Mouse (Mus musculus) layer of hippocampus, adult 8-10 months (tissue): ENCODE measurements around the gene Kctd20. TPM values are rescaled to one million over a fixed set of nuclear protein-coding genes. Genes with fewer than 3 reads are reported as not detected.
A peak's percentile ranks its signal among the peaks of the same experiment; 100 is the strongest.

ENCODE experiments used
- DNase-seq, 2 experiments: peaks; one replicate each; pipeline ENCODE4 v3.0.0; 2022; ENCODE audit warnings: low spot score in 2 of 2
- total RNA-seq, 4 experiments: library from RNA; stranded (reverse); gene quantifications; 2 replicates each; pipeline ENCODE4 v1.2.4; 2022

Kctd20 gene
- total RNA-seq = 10 to 100 TPM; 56.0 to 80.0 (median 62.1) TPM

DNA sequence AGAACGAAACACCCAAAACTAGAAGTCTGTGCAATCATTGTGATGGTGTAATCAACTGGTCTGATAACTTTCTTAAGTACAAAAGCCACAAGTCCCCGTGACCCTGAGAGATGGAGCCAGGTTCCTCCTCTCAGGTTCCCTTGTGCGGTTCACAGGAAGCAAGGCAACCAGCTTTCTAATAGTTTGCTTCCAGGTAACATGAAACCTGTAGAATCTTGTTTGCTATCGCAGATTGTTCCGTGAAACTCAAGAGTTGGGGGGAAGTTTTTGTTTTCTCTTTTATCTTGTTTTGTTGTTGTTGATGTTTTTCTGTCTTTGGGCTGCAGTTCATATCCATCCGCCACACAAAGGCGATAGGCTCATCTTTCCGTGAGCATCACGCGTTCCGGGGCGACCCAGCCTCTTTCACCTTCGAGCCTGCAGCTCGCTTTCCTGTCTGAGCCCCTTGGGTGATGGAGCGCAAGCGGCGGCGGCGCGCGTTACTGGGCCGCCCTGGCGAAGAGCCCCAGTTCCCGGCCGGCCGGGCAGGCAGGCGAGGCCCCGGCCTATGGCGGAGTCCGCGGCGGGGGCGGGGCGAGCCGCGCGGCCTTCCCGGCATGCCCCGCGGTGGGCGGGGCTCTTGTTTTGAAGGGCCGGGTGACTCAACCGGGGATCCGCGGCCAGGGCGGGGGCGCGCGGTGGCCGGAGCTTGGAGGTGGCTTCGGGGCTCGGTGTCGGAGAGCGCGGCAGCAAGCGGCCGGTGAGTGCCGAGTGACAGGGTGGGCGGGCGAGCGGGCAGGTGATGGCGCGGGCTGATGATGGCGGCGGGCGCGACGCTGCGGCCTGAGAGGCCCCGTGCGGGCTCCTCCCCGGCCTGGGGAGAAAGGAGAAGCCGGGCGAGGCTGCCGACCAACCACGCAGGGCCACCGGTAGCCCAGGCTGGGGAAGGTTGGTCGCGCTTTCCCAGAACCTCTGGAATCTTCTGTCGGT lies at the start of gene Kctd20:
Gene Kctd20 (plus strand): TSS at position 120 of the 969 bp plus-strand sequence.
- DNase-seq = peak; percentile 70 to 84

DNA sequence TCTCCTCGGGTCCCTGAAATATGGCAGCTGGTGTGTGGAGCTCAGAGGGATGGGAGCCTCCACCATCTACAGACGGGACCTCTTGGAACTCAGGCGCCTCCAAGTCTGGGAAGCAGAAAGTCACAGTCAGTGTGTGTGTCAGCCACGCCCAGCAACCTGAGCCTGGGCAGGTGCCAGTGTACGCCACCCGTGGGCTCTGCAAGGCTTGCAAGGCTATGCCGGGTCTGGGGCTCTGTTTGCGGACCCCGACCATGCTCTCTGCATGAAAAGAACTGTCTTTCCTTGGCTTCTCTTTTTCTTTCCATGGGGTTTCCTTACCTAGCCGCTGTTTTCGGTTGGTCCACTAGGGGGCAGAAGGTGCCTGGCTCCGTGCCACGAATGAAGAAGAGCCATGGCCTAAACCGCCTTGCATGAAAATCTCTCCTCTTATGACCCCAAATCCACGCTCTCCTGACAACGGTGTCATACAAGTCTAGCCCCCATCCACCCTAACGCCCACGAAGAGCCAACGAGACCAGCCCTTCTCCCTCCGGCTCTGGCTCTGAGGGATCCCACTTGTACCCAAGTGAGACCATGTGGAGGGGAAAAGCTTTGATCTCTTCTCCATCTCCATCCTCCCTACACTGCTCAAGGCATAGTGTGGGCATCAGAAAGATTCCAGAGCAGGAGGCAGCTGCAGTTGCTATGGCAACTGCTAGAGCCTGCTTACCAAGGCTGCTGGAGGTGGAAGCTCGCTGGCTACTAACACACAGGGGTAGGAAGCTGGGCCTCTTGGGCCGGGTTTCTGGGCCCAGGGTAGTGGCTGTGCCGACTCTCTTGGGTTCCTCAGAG lies 47.0 kb upstream of the Kctd20 start:
- peak; percentile 55 to 64 for DNase-seq

- DNase-seq = no peak
Observed at GRCm38 (mm10) chr17:28905377-28905916, 46.3 kb upstream of the Kctd20 start.

- peak; percentile 48 to 52 for DNase-seq
Observed at GRCm38 (mm10) chr17:28907959-28908358, 43.8 kb upstream of the Kctd20 start.

- DNase-seq = peak in 1 of 2 experiments; percentile 23
Observed at GRCm38 (mm10) chr17:28909252-28909941, 42.4 kb upstream of the Kctd20 start.

GRCm38 (mm10) chr17:28910139-28910538 lies 41.6 kb upstream of the Kctd20 start:
- DNase-seq = no peak

DNA sequence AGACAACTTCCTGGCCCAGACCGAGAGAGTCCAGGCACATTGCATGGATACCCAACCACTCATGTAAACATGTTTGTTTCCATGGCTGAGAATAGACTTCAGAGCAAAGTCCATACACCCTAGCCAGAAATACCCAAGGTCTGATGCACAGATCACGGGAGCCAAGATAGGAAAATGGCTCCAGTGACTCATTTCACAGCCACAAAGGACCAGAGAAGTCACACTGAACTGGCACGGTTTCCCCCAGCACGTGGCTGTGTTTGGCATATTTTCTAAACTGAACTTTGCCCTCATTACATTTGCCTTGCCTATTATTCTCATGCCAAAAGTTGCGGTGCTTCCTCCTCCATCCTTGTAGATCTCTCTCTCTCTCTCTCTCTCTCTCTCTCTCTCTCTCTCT lies 38.5 kb upstream of the Kctd20 start:
- DNase-seq = no peak

GRCm38 (mm10) chr17:28913940-28914339 lies 37.8 kb upstream of the Kctd20 start:
- DNase-seq = no peak

DNA sequence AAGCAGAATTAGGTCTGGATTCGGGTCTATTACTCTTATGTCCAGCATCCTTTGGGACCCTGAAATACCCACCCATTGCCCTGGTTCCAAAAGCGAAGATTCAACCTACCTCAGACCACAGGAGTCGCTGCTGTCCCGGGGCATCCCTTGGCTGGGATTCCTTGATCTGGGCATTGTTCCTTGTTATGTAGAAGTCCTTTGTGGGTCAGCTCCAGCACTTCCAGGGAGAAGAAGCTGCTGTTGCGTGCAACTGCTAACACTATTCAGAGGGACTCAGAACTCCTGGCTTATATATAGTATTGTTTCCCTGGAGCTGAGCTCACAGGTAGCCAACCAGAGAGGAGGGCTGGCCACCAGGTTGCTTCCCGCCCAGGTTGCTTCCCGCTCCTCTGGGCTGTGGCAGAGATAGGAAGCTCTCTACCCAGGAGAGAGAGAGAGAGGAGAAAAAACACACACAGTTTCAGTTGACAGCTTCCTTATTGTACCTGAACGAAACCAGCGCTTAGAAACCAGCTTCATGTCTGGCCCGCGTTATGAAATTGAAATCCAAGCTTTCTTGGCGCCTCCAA lies 36.6 kb upstream of the Kctd20 start, which contains the start of gene 4930539E08Rik:
Gene 4930539E08Rik (minus strand): TSS at position 265 of the 569 bp plus-strand sequence.
- no peak for DNase-seq

GRCm38 (mm10) chr17:28916520-28916919 lies 35.2 kb upstream of the Kctd20 start:
- DNase-seq = no peak

DNA sequence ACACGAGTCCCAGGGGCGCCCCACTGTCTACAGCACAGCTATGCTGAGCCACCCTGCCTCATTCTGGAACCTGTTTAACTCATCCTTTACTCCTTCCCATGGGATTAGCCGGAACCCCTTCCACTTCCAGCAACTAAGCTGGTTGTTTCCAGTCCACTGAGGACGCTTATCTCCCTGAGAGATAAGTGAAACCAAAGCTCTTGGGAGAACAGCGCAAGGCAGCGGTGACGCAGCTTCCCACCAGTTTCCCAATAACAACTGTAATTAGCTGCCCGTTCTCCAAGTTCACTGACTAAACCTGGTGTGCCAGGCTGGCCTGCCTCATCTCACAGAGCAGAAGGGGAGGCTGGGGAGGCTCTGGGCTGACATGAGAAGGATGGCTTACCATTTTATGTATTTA lies 30.7 kb upstream of the Kctd20 start:
- DNase-seq = no peak

- DNase-seq = no peak
Observed at GRCm38 (mm10) chr17:28922096-28922495, 29.7 kb upstream of the Kctd20 start.

GRCm38 (mm10) chr17:28924957-28925595 lies 26.7 kb upstream of the Kctd20 start:
- no peak for DNase-seq

DNA sequence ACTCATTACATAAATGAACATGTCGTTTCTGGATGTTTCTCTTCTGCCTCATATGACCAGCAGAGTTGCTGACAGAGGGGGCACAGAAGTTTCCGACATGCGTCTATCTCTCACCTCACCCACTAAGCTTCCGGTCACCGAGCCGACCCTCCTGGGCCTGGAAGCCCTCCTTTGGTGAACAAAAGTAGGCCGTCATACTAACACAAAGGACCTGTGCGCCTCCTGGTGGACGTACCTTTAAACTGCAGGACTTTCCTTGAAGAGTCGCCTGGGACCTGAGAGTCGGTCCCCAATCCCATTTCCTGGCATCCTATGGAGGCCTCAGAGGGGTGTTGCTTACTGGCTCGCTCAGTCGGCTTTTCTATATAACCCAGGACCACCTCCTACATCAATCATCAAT lies 25.4 kb upstream of the Kctd20 start:
- peak; percentile 71 to 87 for DNase-seq

- DNase-seq = peak in 1 of 2 experiments; percentile 56
Observed at GRCm38 (mm10) chr17:28926866-28927635, 24.7 kb upstream of the Kctd20 start.

- DNase-seq = no peak
Observed at GRCm38 (mm10) chr17:28928004-28928403, 23.7 kb upstream of the Kctd20 start.

GRCm38 (mm10) chr17:28929369-28929768 lies 22.4 kb upstream of the Kctd20 start:
- no peak for DNase-seq

DNA sequence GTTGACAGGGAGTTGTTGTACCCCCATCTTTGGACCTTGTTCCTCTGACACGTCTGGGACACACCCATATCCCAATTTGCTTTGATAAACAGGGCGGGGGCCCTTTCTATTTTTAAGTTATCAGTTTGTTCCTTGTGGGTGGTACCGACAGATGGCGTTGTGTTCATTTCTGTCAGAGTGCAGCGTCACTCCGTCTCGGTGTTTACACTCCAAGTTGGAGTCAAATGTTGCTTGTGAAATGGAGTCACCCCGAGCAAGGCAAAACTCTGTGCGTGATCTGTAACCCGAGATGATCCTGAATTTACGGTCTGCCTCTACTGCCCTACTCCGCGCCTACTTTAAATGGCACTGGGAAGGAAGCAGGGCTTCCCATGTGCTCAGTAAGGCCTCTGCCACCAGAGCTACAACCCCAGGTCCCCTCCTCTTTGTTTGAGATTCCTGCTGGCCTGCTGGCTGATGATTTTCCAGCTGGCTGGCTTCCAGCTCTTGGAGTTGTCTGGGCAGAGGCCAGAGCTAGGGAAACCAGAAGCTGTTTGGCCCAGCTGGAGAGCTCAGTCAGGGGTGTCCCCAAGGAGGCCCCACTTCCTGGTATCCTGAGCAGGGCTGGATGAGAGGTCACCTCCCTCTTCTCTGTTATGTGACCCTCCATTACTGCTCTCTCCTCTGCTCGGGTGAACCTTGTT lies 21.2 kb upstream of the Kctd20 start:
- DNase-seq = peak in 1 of 2 experiments; percentile 50
